Mouse (Mus musculus): ENCODE measurements at regions not wholly inside any gene's neighbourhood (a gene's known extent, or its start where the extent isn't known, plus 50 kb on each side); places are given as distances from the start of the nearest gene placed in this dataset.

GRCm38 (mm10) chr3:154430856-154431255, 100.4 kb upstream of the Lhx8 start:
- DNase-seq (ENCODE audit: low read depth, low spot score): no peak
- no peaks in the 10 kb centered on the region for H3K4me1 ChIP-seq (ENCODE audit: control insufficient read depth in 2 of 2, insufficient read depth in 2 of 2, low read length in 2 of 2, poor library complexity in 1 of 2)
- in situ Hi-C loops (cut with MboI; ENCODE audit: low sequenced_read_pairs in 2 of 2, unreplicated experiment in 2 of 2): no loop called here
- no peak overlapping the region for H3K4me3 ChIP-seq (ENCODE audit: insufficient read depth in 1 of 2, low read depth in 1 of 2, low read length in 2 of 2, poor library complexity in 1 of 2, severe bottlenecking in 1 of 2)
- no peaks in the 10 kb centered on the region for H3K9me3 ChIP-seq (ENCODE audit: control insufficient read depth, insufficient read depth, low read depth, low read length)
- no peaks in the 10 kb centered on the region for H3K36me3 ChIP-seq (ENCODE audit: control insufficient read depth, insufficient read depth, low read length, poor library complexity, severe bottlenecking)
- no peak for TF ChIP-seq MAFK (IDR thresholded peaks at IDR 0.05; ENCODE audit: insufficient read depth, low read depth, low read length)
- no peak for TF ChIP-seq ZNF384 (IDR thresholded peaks at IDR 0.05; ENCODE audit: low read depth, low read length)
- no peak for TF ChIP-seq CHD2 (IDR thresholded peaks at IDR 0.05; ENCODE audit: low read depth, low read length)
- TF ChIP-seq ZC3H11A (IDR thresholded peaks at IDR 0.05; ENCODE audit: borderline replicate concordance, low read depth, low read length): no peak
- TF ChIP-seq HCFC1 (IDR thresholded peaks at IDR 0.05; ENCODE audit: borderline replicate concordance, insufficient read depth, low read length): no peak
- no peak overlapping the region for H3K9ac ChIP-seq (ENCODE audit: insufficient read depth, low read depth, low read length, poor library complexity, severe bottlenecking)
- H3K27ac ChIP-seq (ENCODE audit: insufficient read depth, low read depth, low read length, poor library complexity, severe bottlenecking): no peak overlapping the region

GRCm38 (mm10) chr3:154429666-154430065, 99.2 kb upstream of the Lhx8 start:
- Histone ChIP-seq H3K4me1 (ENCODE audit: control insufficient read depth in 2 of 2, insufficient read depth in 2 of 2, low read length in 2 of 2, poor library complexity in 1 of 2) (no peaks in the 10 kb centered on the region), H3K36me3 (ENCODE audit: control insufficient read depth, insufficient read depth, low read length, poor library complexity, severe bottlenecking) (no peaks in the 10 kb centered on the region), H3K4me3 (ENCODE audit: insufficient read depth in 1 of 2, low read depth in 1 of 2, low read length in 2 of 2, poor library complexity in 1 of 2, severe bottlenecking in 1 of 2) (no peak overlapping the region), H3K9ac (ENCODE audit: insufficient read depth, low read depth, low read length, poor library complexity, severe bottlenecking) (no peak overlapping the region), H3K9me3 (ENCODE audit: control insufficient read depth, insufficient read depth, low read depth, low read length) (no peaks in the 10 kb centered on the region), H3K27ac (ENCODE audit: insufficient read depth, low read depth, low read length, poor library complexity, severe bottlenecking) (no peak overlapping the region)
- in situ Hi-C loops (cut with MboI; ENCODE audit: low sequenced_read_pairs in 2 of 2, unreplicated experiment in 2 of 2): no loop called here
- TF ChIP-seq ZC3H11A (IDR thresholded peaks at IDR 0.05; ENCODE audit: borderline replicate concordance, low read depth, low read length): no peak
- TF ChIP-seq MAFK (IDR thresholded peaks at IDR 0.05; ENCODE audit: insufficient read depth, low read depth, low read length): no peak
- TF ChIP-seq HCFC1 (IDR thresholded peaks at IDR 0.05; ENCODE audit: borderline replicate concordance, insufficient read depth, low read length): no peak
- TF ChIP-seq CHD2 (IDR thresholded peaks at IDR 0.05; ENCODE audit: low read depth, low read length): no peak
- TF ChIP-seq ZNF384 (IDR thresholded peaks at IDR 0.05; ENCODE audit: low read depth, low read length): no peak
- no peak for DNase-seq (ENCODE audit: low read depth, low spot score)

DNA sequence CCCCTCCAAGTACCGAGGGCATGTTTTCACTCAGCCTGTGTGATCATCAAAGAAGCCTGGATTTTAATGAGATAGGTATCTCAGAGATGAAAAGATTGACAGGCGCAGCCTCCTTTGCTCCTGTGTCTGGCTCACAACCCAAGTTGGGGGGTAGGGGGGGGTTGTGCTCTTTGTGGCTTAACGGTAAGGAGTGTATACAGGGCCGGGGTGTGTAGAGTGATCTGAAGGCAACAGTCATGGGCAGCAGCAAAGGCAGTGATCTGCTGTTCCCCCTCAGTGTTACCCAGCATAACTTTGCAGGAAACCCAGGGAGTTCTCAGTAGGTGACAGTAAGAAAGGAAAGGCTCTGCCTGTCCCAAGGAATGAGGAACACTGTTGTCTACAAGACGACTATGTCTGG, 94.1 kb upstream of the Lhx8 start:
- no peaks in the 10 kb centered on the region for H3K9me3 ChIP-seq (ENCODE audit: control insufficient read depth, insufficient read depth, low read depth, low read length)
- in situ Hi-C loops (cut with MboI; ENCODE audit: low sequenced_read_pairs in 2 of 2, unreplicated experiment in 2 of 2): no loop called here
- no peak overlapping the region for H3K27ac ChIP-seq (ENCODE audit: insufficient read depth, low read depth, low read length, poor library complexity, severe bottlenecking)
- TF ChIP-seq MAFK (IDR thresholded peaks at IDR 0.05; ENCODE audit: insufficient read depth, low read depth, low read length) (no peak), CHD2 (IDR thresholded peaks at IDR 0.05; ENCODE audit: low read depth, low read length) (no peak), ZC3H11A (IDR thresholded peaks at IDR 0.05; ENCODE audit: borderline replicate concordance, low read depth, low read length) (no peak), HCFC1 (IDR thresholded peaks at IDR 0.05; ENCODE audit: borderline replicate concordance, insufficient read depth, low read length) (no peak), ZNF384 (IDR thresholded peaks at IDR 0.05; ENCODE audit: low read depth, low read length) (no peak)
- no peaks in the 10 kb centered on the region for H3K36me3 ChIP-seq (ENCODE audit: control insufficient read depth, insufficient read depth, low read length, poor library complexity, severe bottlenecking)
- no peaks in the 10 kb centered on the region for H3K4me1 ChIP-seq (ENCODE audit: control insufficient read depth in 2 of 2, insufficient read depth in 2 of 2, low read length in 2 of 2, poor library complexity in 1 of 2)
- DNase-seq (ENCODE audit: low read depth, low spot score): no peak
- no peak overlapping the region for H3K9ac ChIP-seq (ENCODE audit: insufficient read depth, low read depth, low read length, poor library complexity, severe bottlenecking)
- H3K4me3 ChIP-seq (ENCODE audit: insufficient read depth in 1 of 2, low read depth in 1 of 2, low read length in 2 of 2, poor library complexity in 1 of 2, severe bottlenecking in 1 of 2): no peak overlapping the region

DNA sequence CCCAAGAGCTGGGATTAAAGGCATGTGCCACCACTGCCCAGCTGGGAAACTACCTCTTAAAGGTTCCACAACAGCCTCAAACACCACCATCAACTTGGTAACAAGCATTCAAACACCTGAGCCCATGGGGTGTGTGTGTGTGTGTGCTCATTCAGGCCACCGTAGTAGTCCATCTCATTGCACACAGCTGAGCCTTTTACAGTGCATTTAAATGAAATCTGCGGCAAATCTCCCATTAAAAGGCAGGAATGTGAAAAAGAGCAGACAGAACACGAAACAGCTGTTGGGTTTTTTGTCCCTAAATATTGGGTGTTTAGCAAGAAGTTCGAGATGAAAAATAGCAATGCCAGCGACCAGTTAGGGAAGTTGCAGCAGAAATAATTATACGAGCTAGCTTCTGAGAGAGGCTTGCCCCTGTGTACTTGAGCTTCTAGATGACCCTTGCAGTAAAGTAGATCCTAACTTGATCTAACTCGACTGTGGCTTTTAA, 91.0 kb upstream of the Lhx8 start:
- H3K9ac ChIP-seq (ENCODE audit: insufficient read depth, low read depth, low read length, poor library complexity, severe bottlenecking): no peak overlapping the region
- TF ChIP-seq MAFK (IDR thresholded peaks at IDR 0.05; ENCODE audit: insufficient read depth, low read depth, low read length) (no peak), HCFC1 (IDR thresholded peaks at IDR 0.05; ENCODE audit: borderline replicate concordance, insufficient read depth, low read length) (no peak), CHD2 (IDR thresholded peaks at IDR 0.05; ENCODE audit: low read depth, low read length) (no peak), ZNF384 (IDR thresholded peaks at IDR 0.05; ENCODE audit: low read depth, low read length) (no peak), ZC3H11A (IDR thresholded peaks at IDR 0.05; ENCODE audit: borderline replicate concordance, low read depth, low read length) (no peak)
- H3K4me1 ChIP-seq (ENCODE audit: control insufficient read depth in 2 of 2, insufficient read depth in 2 of 2, low read length in 2 of 2, poor library complexity in 1 of 2): no peaks in the 10 kb centered on the region
- H3K9me3 ChIP-seq (ENCODE audit: control insufficient read depth, insufficient read depth, low read depth, low read length): no peaks in the 10 kb centered on the region
- H3K4me3 ChIP-seq (ENCODE audit: insufficient read depth in 1 of 2, low read depth in 1 of 2, low read length in 2 of 2, poor library complexity in 1 of 2, severe bottlenecking in 1 of 2): no peak overlapping the region
- no peak overlapping the region for H3K27ac ChIP-seq (ENCODE audit: insufficient read depth, low read depth, low read length, poor library complexity, severe bottlenecking)
- no peak for DNase-seq (ENCODE audit: low read depth, low spot score)
- in situ Hi-C loops (cut with MboI; ENCODE audit: low sequenced_read_pairs in 2 of 2, unreplicated experiment in 2 of 2): no loop called here
- no peaks in the 10 kb centered on the region for H3K36me3 ChIP-seq (ENCODE audit: control insufficient read depth, insufficient read depth, low read length, poor library complexity, severe bottlenecking)

Data from ES-E14 (cell line).